Mouse (Mus musculus) liver, embryonic 14.5 days (tissue): ENCODE results near the gene Gm26602.

Experiments
- CTCF ChIP-seq: IDR thresholded peaks from 2 replicates; pipeline ENCODE4 v1.5.1; 2016; ENCODE audit warnings: antibody characterized with exemption, low read depth, control low read depth
- EP300 ChIP-seq: IDR thresholded peaks from 2 replicates; pipeline ENCODE4 v1.6.1; 2016; ENCODE audit warnings: antibody characterized with exemption, low read depth

GRCm38 (mm10) chr10:79862925-79863324 is 47.7 kb upstream of the Gm26602 start:
- TF ChIP-seq CTCF (no peak), EP300 (no peak)
